Mouse (Mus musculus): Measurements from ENCODE around the gene Coasy. TPM values are rescaled to one million over a fixed set of nuclear protein-coding genes. Genes with fewer than 3 reads are reported as not detected.

Gene Coasy
- 45.7 TPM for polyA plus RNA-seq (2021)

- no peak for TF ChIP-seq CTCF (IDR thresholded peaks at IDR 0.05)
- in situ Hi-C loops (cut with MboI; ENCODE audit: low pct_unique_long_range_greater_than_20kb) = loop anchor here (5.0 kb wide), 1 partner anchor 90 kb away; the partner anchor contains the start of genes Cntnap1 and Plekhh3
- ChIA-PET POLR2A (interaction anchor here (0.5 to 3.3 kb wide), 2 partner anchors 12 to 46 kb away, joined by 4 to 13 read pairs; partner anchors contain the start of gene Naglu), CTCF (interaction anchor here (1.8 to 2.0 kb wide), 2 partner anchors 24 to 90 kb away, joined by 5 to 7 read pairs; partner anchors contain the start of gene Plekhh3)
- DNase-seq (ENCODE audit: low read depth, low spot score) = peak; percentile 74
- H3K27me3 ChIP-seq = no peaks in the 10 kb centered on the region
- peak; percentile 55 for ATAC-seq
These were observed at the start of gene Coasy for GRCm38 (mm10) chr11:101082208-101083082. TSS of gene Coasy (plus strand) at chr11:101082565.

DNA sequence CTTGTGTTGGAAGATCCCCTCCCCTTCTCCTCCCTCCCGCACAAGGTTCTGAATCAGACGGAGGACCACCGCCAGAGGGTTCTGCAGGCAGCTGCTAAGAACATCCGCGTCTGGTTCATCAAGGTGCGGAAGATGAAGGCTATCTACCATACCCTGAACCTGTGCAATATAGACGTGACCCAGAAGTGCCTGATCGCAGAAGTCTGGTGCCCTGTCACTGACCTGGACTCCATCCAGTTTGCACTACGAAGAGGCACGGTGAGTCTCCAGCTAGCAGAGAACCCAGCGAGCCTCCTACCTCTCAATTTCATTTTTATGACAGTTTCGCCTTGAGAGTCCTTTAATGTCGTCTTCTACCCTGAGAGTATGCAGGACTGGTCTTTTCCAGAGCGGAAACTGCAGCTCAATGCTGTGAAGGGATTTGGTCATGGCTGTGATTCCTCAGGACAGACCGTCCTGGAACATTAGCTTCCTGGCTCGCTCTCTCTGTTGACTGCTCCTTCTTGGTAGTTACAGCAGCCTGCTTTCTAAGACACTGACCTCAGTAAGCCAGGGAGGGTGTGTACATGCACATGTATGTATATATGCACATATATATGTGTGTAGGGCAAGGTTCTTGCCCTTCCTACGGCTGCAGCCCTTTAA lies 48.4 kb upstream of the Coasy start:
- ChIA-PET CTCF (interaction anchor here (1.1 kb wide), 2 partner anchors 10 to 51 kb away, joined by 3 read pairs; no protein-coding TSS in a partner anchor), POLR2A (interaction anchor here (1.0 to 1.7 kb wide), 3 partner anchors 23 to 26 kb away, joined by 3 to 5 read pairs (median 3); no protein-coding TSS in a partner anchor)
- no peaks in the 10 kb centered on the region for H3K27me3 ChIP-seq
- in situ Hi-C loops (cut with MboI; ENCODE audit: low pct_unique_long_range_greater_than_20kb) = no loop called here
- DNase-seq (ENCODE audit: low read depth, low spot score) (no peak), ATAC-seq (no peak)
- TF ChIP-seq CTCF (IDR thresholded peaks at IDR 0.05) = no peak

- in situ Hi-C loops (cut with MboI; ENCODE audit: low pct_unique_long_range_greater_than_20kb) = no loop called here
- no peaks in the 10 kb centered on the region for H3K27me3 ChIP-seq
- ATAC-seq (no peak), DNase-seq (ENCODE audit: low read depth, low spot score) (no peak)
- CTCF ChIA-PET = interaction anchor here (0.8 to 1.1 kb wide), 3 partner anchors 9 to 51 kb away, joined by 3 read pairs; no protein-coding TSS in a partner anchor
- POLR2A ChIA-PET = interaction anchor here (0.5 to 1.7 kb wide), 4 partner anchors 23 to 26 kb away, joined by 3 to 5 read pairs (median 4); no protein-coding TSS in a partner anchor
- no peak for TF ChIP-seq CTCF (IDR thresholded peaks at IDR 0.05)
These were observed 47.6 kb upstream of the Coasy start for GRCm38 (mm10) chr11:101034614-101035327.

DNA sequence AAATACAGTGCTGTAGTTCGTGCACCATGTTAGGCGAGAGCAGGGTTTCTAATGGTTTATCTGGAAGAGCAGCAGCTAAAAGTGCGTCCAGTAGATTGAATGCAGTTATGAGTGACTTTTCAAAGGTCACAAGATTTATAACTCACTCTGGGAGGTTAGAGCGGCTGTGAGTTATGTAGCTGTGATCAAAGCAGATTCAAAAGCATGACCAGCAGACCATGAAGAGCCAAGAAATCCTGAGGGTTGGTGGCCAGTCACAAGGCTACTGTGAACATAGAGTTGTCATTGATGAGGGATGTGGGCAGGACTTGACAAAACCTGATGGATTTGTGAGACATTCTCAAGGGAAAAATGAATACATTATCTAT lies 47.1 kb upstream of the Coasy start:
- in situ Hi-C loops (cut with MboI; ENCODE audit: low pct_unique_long_range_greater_than_20kb) = no loop called here
- no peak for TF ChIP-seq CTCF (IDR thresholded peaks at IDR 0.05)
- H3K27me3 ChIP-seq = no peaks in the 10 kb centered on the region
- POLR2A ChIA-PET = interaction anchor here (0.5 to 1.7 kb wide), 2 partner anchors 25 to 27 kb away, joined by 3 to 4 read pairs; no protein-coding TSS in a partner anchor
- CTCF ChIA-PET = interaction anchor here (0.8 to 1.1 kb wide), 4 partner anchors 9 to 52 kb away, joined by 3 to 4 read pairs (median 3); no protein-coding TSS in a partner anchor
- ATAC-seq (no peak), DNase-seq (ENCODE audit: low read depth, low spot score) (no peak)

DNA sequence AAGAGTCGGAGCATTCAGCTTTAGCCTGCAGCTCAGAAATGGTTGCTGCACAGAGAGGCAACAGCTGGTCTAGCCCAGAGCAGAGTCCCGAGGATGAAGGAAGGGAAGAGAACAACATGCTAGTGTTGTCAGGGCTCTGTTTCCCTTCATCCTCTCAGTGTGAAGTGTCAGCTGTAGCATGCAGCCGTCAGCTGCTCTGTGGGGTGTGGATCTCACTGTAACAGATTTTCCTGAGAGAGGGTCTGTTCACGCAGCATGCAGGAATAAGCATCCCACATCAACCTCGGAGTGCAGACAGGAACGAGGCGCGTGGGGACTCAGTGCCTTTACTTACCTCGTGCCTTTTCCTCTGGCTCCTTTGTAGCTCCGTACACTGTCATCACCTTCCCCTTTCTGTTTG lies 44.6 kb upstream of the Coasy start:
- in situ Hi-C loops (cut with MboI; ENCODE audit: low pct_unique_long_range_greater_than_20kb) = no loop called here
- ATAC-seq (no peak), DNase-seq (ENCODE audit: low read depth, low spot score) (no peak)
- no peak for TF ChIP-seq CTCF (IDR thresholded peaks at IDR 0.05)
- CTCF ChIA-PET = interaction anchor here (0.8 to 1.8 kb wide), 4 partner anchors 15 to 22 kb away, joined by 3 to 8 read pairs (median 4); no protein-coding TSS in a partner anchor
- no peaks in the 10 kb centered on the region for H3K27me3 ChIP-seq
- POLR2A ChIA-PET = interaction anchor here (1.1 kb wide), 1 partner anchor 22 kb away, joined by 3 read pairs; no protein-coding TSS in a partner anchor

DNA sequence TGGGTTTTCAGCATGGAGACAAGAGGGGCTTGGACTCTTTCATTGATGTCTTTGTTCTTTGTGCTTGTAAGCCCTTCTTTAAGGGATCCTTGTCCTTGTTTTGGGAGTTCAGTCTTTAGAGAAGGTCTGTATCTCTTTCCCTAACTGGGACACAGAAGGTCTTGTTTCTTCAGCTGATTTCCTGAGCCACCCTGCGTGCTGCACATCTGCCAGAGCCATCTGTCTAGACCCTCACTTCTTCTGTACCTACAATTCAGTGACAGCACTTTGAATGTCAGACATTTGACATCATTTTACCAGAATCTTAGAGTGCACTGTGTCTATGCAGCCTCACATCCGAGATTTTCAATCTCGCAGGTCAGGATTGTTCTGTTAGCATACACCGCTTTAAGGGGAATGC lies 36.5 kb upstream of the Coasy start:
- in situ Hi-C loops (cut with MboI; ENCODE audit: low pct_unique_long_range_greater_than_20kb) = no loop called here

GRCm38 (mm10) chr11:101046440-101046839 lies 35.9 kb upstream of the Coasy start:
- no peak for TF ChIP-seq CTCF (IDR thresholded peaks at IDR 0.05)
- in situ Hi-C loops (cut with MboI; ENCODE audit: low pct_unique_long_range_greater_than_20kb) = no loop called here

More for the DNA sequence above, 36.5 kb upstream of the Coasy start:
- DNase-seq (ENCODE audit: low read depth, low spot score) (no peak), ATAC-seq (no peak)
- ChIA-PET CTCF (interaction anchor here (0.9 kb wide), 1 partner anchor 16 kb away, joined by 3 read pairs; no protein-coding TSS in a partner anchor), POLR2A (no interaction called here)
- no peaks in the 10 kb centered on the region for H3K27me3 ChIP-seq
- no peak for TF ChIP-seq CTCF (IDR thresholded peaks at IDR 0.05)

DNA sequence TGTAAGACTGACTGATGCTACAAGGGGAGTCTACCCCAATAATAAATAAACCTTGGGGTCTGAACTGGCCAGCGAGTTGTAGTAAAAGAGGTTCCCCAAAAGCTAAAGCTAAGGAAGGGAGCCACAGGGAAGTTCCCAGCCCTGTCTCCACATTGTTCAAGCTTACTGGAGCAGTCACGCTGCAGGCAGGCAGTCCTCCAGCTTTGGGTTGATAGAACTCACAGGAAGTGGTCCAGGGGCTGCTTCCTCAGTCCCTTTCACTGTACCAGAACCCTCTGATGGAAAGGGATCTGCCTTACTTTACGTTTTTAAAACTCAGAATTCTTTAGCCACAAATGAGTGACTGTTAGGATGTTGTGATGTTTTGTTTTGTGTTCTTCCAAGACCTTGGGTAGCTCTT lies 34.9 kb upstream of the Coasy start:
- ChIA-PET CTCF (interaction anchor here (1.0 kb wide), 2 partner anchors 49 to 101 kb away, joined by 3 to 4 read pairs; no protein-coding TSS in a partner anchor), POLR2A (interaction anchor here (0.8 to 1.2 kb wide), 2 partner anchors 22 to 31 kb away, joined by 4 read pairs; partner anchors contain the start of gene Naglu)
- no peaks in the 10 kb centered on the region for H3K27me3 ChIP-seq
- in situ Hi-C loops (cut with MboI; ENCODE audit: low pct_unique_long_range_greater_than_20kb) = no loop called here
- no peak for ATAC-seq
- DNase-seq (ENCODE audit: low read depth, low spot score) = no peak
- no peak for TF ChIP-seq CTCF (IDR thresholded peaks at IDR 0.05)

More at GRCm38 (mm10) chr11:101046440-101046839, 35.9 kb upstream of the Coasy start:
- ATAC-seq (no peak), DNase-seq (ENCODE audit: low read depth, low spot score) (no peak)
- POLR2A ChIA-PET = no interaction called here
- no peaks in the 10 kb centered on the region for H3K27me3 ChIP-seq
- CTCF ChIA-PET = interaction anchor here (0.9 kb wide), 1 partner anchor 17 kb away, joined by 3 read pairs; no protein-coding TSS in a partner anchor

DNA sequence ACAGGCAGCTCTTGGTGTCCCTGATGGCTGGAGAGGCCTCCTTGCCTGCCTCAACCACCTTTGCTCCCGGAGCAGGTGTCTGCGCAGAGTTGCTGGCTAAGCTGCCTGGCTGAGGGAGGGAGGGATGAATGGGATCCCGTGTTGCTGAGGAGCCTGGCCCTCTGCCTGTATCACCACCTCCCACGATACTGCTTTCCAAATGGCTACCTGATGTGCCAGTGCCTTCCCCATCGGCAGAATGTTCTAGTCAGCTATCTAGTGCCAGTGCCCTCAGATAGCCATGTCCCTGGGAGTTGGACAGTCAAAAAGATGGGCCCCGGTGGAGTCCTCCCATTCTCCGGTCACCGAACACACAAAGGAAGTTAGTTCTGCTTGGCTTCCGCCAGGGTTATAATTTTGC lies 32.0 kb upstream of the Coasy start:
- no peak for TF ChIP-seq CTCF (IDR thresholded peaks at IDR 0.05)
- no peak for DNase-seq (ENCODE audit: low read depth, low spot score)
- no peaks in the 10 kb centered on the region for H3K27me3 ChIP-seq
- CTCF ChIA-PET = interaction anchor here (1.3 kb wide), 1 partner anchor 10 kb away, joined by 3 read pairs; no protein-coding TSS in a partner anchor
- in situ Hi-C loops (cut with MboI; ENCODE audit: low pct_unique_long_range_greater_than_20kb) = no loop called here
- POLR2A ChIA-PET = interaction anchor here (1.0 kb wide), 1 partner anchor 39 kb away, joined by 3 read pairs; no protein-coding TSS in a partner anchor
- ATAC-seq = no peak
